Mouse (Mus musculus): ENCODE measurements around the gene Sgpl1.

Sgpl1 gene

DNA sequence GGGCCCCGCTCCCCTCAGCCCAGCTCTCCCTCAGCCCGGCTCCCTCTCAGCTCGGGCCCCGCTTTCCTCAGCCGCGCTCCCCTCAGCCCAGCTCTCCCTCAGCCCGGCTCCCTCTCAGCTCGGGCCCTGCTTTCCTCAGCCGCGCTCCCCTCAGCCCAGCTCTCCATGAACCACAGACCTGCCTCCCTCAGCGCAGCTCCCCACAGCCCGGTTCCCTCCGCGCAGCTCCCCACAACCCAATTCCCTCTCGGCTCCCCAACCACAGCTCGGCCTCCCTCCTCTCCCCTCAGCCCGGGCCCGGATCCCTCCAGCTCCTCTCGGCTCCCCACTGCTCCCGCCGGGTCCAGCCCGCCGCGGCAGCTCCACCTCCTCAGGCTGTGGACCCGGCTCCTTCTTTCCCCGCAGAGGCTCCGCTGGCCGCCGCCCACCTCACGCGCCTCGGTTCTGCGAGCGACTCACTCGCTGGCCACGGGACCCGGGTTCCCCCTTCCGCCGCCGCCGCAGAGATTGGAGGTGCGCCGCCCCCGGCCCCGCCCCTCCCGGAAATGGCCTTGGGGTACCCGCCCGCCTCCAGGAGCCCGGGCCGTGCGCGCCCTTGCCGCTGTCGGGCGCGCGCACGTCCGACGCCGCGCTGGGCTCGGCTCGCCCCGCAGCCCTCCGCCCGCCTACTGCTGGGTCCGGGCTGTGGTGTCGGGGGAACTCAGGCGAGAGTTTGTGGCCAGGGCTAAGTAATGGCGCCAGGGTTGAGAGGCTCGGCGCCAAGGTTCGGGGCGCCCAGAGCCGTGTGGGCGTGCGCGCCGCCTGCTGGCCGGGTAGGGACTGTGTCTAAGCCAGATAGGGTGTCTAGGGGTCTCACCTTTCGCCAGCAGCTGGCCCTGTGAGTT lies at the start of gene Sgpl1:
Gene Sgpl1 (minus strand): TSS at position 547 of the 884 bp plus-strand sequence.
- peak; percentile 87 for DNase-seq

DNA sequence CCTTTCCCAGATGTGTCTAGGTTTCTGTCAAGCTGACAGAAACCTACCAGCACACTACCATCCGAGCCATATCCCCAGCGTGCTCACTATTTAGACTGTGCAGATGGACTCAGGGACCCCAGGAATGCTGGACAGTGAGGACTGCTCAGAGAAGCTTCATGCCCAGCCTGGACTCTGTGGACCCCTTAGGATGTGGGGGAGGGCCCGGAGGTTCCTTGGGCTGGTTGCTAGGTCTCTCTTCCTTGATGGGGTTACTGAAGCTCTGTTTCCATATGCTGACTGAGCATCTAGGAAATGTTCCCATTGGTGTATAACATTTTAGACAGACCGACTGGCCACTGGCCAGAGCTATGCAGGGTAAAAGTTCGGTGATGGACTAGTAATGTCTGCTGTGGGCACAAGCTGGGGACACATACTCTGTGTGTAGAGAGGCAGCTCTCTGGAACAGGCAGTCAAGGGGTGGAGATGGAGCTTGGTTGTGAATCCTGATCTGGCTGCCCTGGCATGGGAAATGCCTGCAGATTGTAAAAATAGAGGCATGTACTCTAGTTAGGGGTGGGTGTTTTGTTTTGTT lies 48.3 kb upstream of the Sgpl1 start:
- no peak for DNase-seq

DNA sequence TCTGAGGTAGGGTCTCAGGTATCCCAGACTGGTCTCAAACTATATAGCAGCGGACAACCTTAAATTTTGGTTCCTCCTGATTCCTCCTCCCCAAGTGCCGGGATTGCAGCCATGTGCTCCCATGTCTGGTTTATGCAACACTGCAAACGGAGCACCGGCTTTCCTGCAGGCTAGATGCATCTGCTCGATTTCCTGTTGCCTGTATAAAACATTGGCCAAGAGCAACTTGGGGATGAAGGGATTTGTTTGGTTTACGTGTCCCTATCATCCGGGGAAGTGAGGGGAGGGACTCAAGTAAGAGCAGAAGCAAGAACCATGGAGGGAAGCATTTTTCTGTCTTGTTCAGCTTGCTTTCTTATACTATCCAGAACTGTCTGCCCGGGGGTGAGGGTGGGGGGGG lies 47.7 kb upstream of the Sgpl1 start:
- no peak for DNase-seq

DNA sequence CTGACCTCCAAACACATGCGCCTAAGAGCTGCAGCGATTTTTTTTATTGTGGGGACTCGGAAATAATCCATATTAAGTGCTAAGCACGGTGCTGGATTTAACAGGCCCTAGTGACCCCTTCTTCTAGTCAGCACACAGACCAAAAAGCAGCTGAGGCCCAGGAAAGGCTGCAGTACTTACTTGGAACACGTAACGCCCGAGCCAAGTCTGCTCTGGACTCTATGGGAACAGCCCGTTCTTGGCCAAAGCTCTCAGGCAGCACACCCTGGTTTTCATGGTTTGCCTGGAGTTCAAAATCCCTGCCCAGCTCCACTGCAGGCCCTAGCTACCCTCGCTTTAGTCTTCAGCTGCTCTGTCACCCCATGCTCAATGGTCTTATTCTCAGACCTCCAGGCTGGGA lies 47.1 kb upstream of the Sgpl1 start:
- DNase-seq, result no peak

DNA sequence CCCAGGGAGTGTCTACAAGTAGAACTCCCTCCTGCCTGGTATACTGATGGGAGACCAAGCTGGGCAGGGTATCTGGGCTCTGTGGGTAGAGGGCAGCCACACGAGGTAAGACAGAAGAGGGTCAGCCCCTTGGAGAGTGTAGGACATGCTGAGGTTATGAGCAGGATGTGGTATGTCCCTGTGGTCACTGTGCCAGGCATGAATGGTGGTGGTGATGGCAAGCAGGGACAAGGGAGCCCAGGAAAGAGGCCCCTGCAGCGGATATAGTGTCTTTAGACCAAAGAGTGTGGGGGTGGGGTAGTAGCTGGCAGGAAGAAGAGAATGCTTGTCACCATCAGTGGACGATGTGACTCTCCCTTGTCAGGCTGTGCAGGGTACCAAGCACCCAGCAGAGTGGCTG lies 40.5 kb upstream of the Sgpl1 start:
- DNase-seq, result no peak

DNA sequence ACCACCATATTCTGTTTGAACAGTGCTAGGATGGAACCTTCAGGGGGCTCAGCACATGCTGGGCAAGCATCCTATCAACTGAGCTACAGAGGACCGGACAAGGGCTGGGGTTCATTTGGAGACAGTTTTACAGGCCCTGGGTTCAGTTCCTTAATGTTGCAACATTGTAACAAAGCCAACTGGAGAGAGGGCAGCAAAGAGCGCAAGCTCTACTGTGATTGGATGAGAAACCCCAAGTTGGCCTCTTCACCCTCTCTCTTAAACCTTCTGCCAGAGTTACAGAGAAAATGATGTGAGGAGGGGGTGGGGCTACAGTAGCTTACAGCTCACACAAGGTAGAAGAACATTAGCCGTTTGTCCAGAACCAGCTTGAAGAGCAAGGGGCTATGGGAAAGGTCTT lies 39.5 kb upstream of the Sgpl1 start:
- no peak for DNase-seq

DNA sequence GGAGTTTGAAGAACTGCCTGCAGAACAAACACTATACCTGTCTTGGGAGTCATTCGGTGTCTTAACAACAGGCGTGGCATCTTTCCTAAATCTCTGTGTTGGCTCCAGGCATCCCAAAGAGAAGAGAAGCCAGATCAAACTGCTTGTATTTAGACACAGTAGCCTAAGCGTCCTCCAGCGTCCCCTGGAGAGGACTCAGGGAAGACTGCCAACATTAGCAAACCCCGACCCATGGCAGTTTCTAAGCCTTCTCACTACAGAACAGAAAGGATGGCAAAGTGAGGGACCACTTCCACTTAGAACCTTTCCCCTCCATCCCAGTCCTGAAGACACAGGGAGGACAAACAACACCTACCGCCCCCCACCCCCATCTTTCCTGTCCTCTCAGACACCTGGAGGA lies 32.4 kb upstream of the Sgpl1 start:
- no peak for DNase-seq

DNA sequence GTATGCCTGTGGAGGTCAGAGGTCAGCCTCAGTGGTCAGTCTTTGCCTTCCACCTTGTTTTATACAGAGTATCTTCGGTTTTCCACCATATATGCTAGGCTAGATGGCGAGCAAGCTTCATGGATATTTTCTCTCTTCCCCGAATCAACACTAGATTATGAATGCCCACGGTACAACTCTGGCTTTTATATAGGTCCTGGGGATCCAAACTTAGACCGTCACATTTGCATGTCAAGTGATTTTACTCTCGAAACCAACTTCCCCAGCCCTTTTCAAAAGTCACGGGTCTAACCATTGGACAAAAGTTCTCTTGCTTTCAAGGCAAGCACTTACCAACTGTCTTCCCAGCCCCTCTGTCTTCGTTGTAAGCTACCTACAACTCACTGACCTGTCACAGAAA lies 31.2 kb upstream of the Sgpl1 start:
- no peak for DNase-seq

DNA sequence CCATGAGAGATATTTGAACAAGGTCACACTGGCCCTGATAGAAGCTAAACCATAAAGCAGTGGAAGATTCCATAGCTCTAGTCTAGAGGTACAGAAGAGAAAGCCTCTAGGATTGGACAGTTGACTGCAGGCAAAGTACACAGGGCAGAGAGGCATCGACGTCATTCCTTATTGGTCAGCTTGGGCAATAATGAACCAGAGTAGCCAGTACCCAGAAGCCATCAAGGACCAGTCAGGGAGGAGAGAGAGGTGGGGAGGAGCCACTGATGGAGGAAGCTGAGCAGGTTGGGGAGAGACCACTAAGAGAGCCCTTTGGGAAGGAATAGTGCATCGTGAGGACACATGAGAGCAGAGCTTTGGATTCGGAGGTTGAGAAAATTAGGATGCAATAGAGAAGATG lies 30.2 kb upstream of the Sgpl1 start:
- DNase-seq, result peak; percentile 59

DNA sequence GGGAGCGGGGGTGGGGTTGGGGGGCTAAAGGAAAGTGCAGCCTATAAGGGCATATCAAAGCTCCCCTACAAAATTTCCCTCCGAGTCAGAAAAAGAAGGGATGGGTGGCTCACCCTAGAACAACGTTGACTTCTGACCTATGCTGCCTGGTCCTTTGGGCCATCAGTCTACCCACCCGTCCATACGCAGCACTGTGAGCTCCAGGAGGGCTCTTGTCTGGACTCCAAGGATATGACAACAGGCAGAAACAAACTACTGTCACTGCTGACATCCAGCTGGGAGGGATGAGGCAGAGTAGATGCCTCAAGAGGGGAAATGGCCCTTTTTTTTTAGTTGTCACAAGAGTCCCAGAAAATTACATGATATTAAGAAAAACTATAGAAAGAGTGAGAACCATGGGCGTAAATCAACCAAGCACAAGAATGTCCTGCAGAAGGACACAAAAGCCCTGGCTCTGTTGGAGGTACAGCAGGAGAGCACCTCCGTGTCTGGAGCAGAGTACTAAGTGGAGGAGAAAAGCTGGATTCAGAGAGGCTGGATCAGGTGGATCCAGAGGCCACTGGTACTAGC lies 28.8 kb upstream of the Sgpl1 start:
- peak; percentile 67 for DNase-seq

DNA sequence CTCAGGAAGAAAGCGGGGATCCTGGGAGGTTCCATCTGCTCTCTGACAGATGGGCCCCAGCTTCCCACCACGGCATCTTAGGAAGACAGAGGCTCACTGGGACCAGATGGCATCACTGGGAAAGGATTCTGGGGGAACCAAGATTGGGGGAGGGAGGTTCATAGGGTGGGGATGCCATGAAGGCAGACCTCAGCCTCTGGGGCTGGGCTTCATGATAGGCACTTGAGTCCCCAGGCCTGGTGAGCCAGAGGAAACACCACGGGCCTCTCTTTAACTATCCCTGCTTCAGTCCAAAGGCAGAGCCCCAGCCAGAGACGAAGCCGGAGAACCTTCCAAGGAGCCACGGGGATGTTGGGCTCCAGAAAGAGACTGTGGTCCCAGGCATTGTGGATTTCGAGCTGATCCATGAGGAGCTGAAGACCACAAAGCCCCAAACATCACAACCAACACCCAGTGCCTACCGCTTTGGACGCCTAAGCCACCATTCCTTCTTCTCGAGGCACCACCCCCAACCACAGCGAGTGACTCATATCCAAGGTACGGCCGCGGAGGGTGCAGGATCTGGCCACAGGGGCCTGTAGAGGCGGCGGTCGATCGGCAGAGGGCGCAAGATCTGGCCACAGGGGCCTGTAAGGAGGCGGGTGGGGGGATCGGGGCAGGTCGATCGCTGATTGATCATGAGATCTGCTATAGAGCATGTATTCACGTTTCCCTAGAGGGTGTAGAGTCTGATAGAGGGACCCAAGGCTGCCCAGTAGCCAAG lies 28.1 kb upstream of the Sgpl1 start:
- peak; percentile 92 for DNase-seq

DNA sequence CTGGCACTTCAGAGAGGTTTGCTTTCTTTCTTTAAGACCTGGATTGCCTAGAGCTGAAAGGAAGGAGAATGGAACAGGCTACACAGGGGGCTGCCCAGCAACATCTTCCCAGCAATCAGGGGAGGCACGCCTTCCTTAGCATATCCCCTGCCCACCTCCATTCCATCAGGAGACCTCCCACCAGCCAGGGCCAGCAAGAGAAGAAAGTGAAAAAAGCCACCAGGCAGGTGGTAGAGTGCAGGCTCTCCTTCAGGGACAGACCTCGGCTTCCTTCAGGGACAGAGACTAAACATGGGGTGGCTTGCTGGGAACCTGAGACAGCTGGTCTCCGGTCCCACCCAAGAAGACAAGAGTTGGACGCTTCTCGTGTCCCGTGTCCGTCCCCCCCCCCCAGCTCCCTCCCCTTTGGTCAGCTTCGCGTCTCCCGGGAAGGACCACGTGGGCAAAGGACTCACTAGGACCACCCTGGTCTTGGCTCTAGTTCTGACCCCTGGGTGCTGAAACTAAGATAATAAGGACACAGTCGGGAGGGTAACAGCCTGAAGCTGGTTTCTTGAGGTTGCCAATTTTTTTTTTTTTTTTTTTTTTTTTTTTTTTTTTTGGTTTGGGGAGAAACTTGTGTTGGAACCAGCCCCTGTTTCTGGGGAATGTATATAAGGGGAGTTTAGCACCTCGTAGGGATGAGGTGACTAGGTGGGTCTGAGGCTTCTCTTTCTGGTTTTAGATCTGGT lies 27.4 kb upstream of the Sgpl1 start:
- DNase-seq, result peak; percentile 67

DNA sequence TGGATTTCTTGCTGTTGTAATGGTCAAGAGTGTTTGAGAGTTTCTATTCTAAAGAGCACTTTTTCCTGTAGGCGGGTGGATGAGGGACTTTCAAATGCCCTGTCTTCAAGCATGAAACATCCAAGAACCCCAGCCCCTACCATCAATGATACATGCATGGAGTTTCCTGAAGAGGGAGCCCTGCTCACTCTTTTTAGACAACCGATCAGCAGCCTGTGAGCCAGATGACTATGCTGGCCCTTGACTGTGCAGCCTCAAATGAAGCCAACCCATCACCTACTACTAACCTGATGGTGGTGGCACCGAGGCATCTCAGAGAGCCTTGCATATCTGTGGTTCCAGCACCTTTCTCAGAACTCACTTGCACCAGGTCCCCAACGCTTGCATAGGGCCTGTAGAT lies 25.0 kb upstream of the Sgpl1 start:
- no peak for DNase-seq

DNA sequence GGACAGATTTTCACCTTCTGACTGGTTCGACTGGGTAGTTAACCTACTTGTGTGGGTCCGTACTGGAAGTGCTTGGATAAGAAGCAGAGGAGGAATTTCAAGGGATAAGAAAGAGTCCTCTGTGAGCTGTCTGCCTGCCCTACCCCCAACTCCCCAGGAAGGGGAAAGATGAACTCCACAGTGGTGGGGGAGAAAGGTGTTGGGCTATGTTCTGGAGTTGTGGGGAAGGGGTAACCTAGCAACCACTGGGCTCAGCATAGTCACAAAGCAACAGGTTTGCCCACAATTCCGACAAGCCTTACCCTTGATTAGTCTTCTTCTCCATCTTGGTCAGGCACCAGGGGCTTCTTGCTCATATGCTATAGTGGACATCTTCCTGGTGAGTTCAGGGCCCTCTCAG lies 24.2 kb upstream of the Sgpl1 start, which contains the start of gene Tbata:
Gene Tbata (plus strand): TSS at position 301 of the 400 bp plus-strand sequence.
- DNase-seq, result no peak

DNA sequence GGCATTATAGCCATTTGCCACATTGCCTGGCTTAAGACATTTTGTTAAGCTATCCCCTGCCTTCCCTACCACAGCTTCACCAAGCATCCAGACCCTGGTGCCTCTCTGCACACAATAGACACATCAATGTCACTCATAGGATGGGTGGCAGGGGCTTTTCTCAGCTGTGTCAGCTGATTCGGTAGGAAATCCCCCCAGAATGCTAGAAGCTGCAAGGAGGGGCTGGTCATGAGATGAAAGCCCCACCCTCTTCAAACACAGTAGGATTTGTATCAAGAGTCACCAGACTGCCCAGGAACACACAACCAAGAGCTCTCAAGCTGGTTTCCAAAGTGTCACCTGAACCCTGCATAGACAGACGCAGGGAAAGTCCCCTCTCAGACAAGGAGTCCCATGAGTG lies 20.9 kb upstream of the Sgpl1 start:
- DNase-seq, result no peak

DNA sequence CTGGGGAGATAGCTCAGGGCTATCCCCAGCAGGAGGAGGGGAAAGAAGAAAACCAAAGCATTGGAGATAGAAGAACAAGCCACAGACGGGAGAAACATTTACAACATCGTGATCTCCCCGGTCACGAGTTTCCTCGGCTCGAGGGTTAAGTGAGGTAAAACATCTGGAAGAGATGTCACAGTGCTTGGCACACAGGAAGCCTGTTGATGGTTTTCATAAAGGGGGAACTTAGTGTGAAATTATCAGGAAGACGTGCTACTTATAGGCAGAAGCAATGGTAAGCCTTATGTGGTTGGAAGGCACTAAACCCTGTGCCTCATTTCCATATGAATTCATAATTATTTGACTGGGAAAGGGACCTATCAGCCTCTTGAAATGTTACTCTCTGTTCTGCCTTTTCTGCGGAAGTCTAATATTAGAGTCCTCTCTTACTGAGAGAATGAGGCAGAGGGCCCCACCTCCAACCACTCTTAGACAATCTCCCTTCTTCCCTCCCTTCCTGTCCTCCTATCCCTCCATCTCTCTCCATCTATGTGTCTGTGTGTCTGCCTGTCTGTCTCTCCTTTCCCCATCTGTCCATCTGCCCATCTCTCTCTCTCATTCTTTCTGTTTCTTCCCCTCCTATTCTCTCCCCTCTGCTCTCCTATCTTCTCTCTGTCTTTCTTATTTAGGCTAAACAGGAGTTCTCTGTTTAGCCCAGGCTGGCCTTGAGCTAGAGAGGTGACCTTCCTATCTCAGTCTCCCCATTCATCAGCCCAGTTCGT lies 20.0 kb upstream of the Sgpl1 start:
- DNase-seq, result no peak

DNA sequence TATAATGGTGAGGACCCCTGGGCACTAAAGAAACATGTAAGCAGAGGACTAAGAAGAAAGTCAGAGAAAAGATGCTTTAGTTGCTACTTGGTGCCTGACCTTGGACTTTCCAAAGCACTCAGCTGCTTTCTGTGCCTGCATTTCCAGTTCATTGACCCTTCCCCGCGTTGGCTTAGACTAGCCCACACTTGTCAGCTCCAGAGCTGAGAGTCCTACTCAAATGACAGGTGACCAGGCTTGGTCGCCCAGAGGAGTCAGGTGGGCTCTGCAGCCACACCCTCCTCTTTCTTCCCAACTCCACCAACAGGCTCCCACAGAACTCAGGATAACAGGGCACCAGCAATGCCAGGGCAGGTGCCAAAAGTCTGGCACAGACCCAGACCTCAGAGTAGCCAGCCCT lies 14.9 kb upstream of the Sgpl1 start:
- DNase-seq, result no peak

DNA sequence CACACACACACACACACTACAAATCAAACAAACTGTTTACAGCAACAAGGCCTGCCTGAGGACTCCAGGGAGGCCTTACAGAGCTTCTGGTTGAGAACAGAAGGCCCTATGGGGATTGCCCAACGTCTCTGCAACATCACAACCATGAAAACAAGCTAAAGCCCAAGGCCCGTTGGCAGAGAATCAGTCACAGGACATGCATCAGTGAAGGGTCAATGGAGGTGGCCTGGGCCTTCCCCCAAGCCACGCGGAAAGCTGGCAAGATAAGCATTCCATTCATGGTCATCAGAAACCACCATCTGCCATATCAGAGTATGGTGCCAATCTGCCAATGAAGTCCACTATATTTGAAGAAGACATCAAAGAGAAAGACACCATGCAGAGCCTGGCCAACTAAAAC lies 13.2 kb upstream of the Sgpl1 start:
- peak; percentile 53 for DNase-seq

DNA sequence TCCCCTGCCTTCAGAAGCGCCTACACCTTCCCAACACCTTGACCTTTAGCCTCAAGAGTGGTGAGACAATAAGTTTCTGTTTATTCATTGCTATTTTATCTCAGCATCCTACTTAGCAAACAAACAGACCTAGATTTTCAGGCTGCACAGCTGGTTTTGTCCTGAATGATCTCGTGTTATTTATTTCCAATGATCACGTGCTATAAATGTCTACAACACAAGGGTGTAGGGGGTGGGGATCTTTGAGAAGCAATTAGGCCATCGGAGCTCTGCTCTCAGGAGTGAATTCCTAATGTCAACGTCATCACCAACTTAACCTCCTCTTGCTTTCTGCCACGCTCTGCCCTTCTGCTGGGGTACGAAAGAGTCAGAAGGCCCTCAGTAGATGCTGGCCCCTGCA lies 12.6 kb upstream of the Sgpl1 start:
- no peak for DNase-seq

DNA sequence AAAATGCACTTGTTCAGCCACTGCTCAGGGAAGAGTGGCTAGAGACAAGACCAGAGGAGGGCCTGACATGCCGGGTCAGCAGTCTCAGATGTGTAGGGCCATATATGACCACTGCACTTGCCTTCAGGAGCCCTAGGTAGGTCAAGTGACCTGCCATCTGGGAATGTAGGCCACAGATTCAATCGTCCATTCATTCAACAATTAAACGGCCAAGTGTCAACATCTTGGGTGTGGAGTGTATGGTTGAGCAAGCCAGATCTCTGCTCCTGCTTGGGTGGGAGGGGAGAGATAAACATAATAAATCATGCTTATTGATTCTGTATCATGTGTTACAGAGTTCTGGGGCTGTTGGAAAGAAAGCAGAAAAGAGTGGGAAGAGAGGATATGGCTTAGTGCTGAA lies 11.1 kb upstream of the Sgpl1 start:
- no peak for DNase-seq

DNA sequence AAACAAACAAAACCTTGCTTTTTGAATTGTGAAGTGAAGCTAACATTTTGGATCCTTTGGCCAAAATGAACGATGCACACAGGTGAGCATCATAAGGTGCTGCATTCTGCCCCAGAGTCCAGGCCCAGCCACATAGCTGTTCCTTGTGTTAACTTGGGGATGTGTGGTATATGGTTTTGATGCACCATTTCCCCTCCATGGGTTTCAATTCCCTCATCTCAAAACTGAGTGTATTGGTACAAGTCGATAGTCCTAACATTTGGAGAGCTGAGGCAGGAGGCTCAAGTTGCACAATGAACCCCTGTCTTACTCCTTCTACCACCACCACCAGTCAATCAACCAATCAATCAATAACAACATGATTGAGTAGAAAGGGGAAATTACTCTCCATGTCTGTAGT lies 8.9 kb upstream of the Sgpl1 start:
- no peak for DNase-seq

DNA sequence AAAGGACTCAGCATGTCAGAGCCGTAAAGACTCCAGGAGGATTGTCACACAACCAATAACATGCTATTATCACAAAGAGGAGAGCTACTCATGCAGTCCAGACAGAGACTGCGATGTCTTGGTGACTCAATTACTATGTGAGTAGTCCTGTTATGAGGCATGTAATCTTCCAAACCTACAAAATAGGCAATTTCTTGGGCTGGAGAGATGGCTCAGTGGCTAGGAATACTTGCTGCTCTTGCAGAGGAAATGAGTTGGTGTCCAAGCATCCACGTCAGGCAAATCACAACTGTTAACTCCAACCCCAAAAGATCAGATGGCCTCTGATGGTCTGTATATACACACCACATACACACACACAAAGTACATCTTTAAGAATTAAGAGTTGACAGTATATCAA lies 8.1 kb upstream of the Sgpl1 start:
- no peak for DNase-seq
